Mouse (Mus musculus) limb, embryonic 13.5 days (tissue): ENCODE measurements at regions not wholly inside any gene's neighbourhood (a gene's known extent, or its start where the extent isn't known, plus 50 kb on each side); places are given as distances from the start of the nearest gene placed in this dataset.

ENCODE experiments used
- ATAC-seq: fragments of 200-750 bp; cut with Nextera tagmentation; 2 replicates; pipeline ENCODE4 v1.8.0; 2017; ENCODE audit warnings: low read depth, moderate number of reproducible peaks, moderate TSS enrichment; ENCODE audit not compliant: low FRiP score
- H3K27ac ChIP-seq: fragments of 300-500 bp; sonication (generic); 2 replicates; pipeline ENCODE4 v1.5.1; 2015; ENCODE audit warnings: inconsistent platforms, mild to moderate bottlenecking, moderate library complexity
- H3K27me3 ChIP-seq: fragments of 300-500 bp; sonication (generic); 2 replicates; pipeline ENCODE4 v1.6.1; 2015; ENCODE audit warnings: mild to moderate bottlenecking, inconsistent platforms
- H3K36me3 ChIP-seq: fragments of 300-500 bp; sonication (generic); 2 replicates; pipeline ENCODE4 v1.6.1; 2015; ENCODE audit warnings: inconsistent platforms, mild to moderate bottlenecking, moderate library complexity
- H3K4me1 ChIP-seq: fragments of 300-500 bp; sonication (generic); 2 replicates; pipeline ENCODE4 v1.6.1; 2015; ENCODE audit warnings: inconsistent platforms
- H3K4me2 ChIP-seq: fragments of 300-500 bp; sonication (generic); replicated peaks from 2 replicates; pipeline ENCODE4 v1.6.1; 2015; ENCODE audit warnings: inconsistent platforms, mild to moderate bottlenecking, moderate library complexity
- H3K4me3 ChIP-seq: fragments of 300-500 bp; sonication (generic); 2 replicates; pipeline ENCODE4 v1.5.1; 2015; ENCODE audit warnings: moderate library complexity, mild to moderate bottlenecking, inconsistent platforms
- H3K9ac ChIP-seq: fragments of 300-500 bp; sonication (generic); 2 replicates; pipeline ENCODE4 v1.6.1; 2015; ENCODE audit warnings: mild to moderate bottlenecking, inconsistent platforms
- H3K9me3 ChIP-seq: fragments of 300-500 bp; sonication (generic); 2 replicates; pipeline ENCODE4 v1.6.1; 2016; ENCODE audit warnings: inconsistent platforms
- WGBS: fragments of 180-500 bp; shearing (Covaris S2); methylation state at CpG from one replicate; pipeline ENCODE4 v1.1.7; 2015; 5-methylcytosine and 5-hydroxymethylcytosine counted together

DNA sequence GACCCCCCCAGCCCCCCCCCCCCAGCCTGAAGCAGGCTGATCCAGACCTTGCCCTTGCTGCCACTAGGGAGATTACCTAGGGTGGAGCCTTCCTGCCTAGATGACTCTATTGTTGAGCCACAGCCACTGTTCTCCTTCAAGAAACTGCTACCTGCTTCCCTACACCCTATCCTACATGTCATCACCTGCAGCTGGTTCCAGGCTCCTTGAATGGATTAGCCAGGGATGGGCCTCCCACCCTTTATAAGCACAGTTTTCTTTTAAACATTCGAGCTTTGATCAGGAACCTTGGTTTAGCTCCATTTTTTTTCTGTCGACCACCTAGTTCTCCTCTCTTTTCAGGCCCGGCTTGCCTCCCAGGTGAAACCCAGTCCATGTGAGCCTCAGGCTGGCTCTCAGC lies 792.8 kb upstream of the Nr2f1 start:
- Histone ChIP-seq H3K4me1 (no peaks in the 10 kb centered on the region), H3K27me3 (no peaks in the 10 kb centered on the region), H3K9me3 (no peaks in the 10 kb centered on the region), H3K4me3 (no peak overlapping the region), H3K36me3 (no peaks in the 10 kb centered on the region), H3K4me2 (no peak overlapping the region), H3K27ac (no peak overlapping the region), H3K9ac (no peak overlapping the region)
- no peak for ATAC-seq
- 94% methylated on average over 3 of the region's 3 CpGs for WGBS

DNA sequence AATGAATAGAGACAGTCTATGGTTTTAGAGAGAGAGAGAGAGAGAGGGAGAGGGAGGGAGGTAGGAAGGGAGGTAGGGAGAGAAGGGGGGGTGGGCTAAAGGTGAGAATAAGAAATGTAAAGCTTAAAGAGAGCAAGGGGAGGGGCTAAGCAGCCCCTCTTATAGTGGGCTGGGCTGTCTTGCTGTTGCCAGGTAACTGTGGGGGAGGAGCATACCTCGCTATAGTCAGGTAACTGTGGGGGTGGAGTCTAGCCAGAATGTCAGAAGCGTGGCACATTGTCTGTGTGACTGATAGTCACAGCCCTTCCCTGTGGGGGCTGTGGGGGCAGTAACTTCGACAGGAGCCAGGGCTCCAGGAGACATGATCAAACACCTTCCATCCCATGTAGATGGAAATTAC lies 786.4 kb upstream of the Nr2f1 start:
- Histone ChIP-seq H3K36me3 (no peaks in the 10 kb centered on the region), H3K9ac (no peak overlapping the region), H3K9me3 (no peaks in the 10 kb centered on the region), H3K27me3 (no peaks in the 10 kb centered on the region), H3K4me3 (no peak overlapping the region), H3K27ac (no peak overlapping the region), H3K4me2 (no peak overlapping the region), H3K4me1 (no peaks in the 10 kb centered on the region)
- 22% methylated on average over 3 of the region's 3 CpGs for WGBS
- no peak for ATAC-seq

GRCm38 (mm10) chr13:78977224-78977780 lies 777.7 kb upstream of the Nr2f1 start:
- WGBS, result 79% methylated on average over 3 of the region's 3 CpGs
- ATAC-seq, result no peak
- Histone ChIP-seq H3K9ac (no peak overlapping the region), H3K4me2 (no peak overlapping the region), H3K36me3 (no peaks in the 10 kb centered on the region), H3K27ac (no peak overlapping the region), H3K9me3 (no peaks in the 10 kb centered on the region), H3K4me1 (no peaks in the 10 kb centered on the region), H3K4me3 (no peak overlapping the region), H3K27me3 (no peaks in the 10 kb centered on the region)

DNA sequence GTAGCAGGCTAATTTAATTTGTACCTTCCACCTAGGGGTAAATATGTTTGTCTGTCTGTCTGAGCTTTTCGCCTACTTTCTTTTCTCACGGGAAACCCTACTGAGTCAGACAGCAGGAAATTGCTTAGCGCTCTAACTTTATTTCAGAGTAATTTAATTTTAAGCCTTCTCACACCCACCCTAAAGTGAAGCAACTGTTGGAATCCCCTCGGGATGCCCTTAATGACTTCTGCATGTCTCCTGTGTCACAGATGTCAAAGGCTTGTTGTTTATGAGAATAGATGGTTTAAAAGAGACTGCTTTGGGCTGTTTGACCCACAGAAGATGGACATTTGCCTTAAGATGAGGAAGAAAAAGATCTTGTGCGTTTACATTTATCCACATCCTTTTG lies 738.8 kb upstream of the Nr2f1 start:
- H3K4me2 ChIP-seq, result no peak overlapping the region
- no peaks in the 10 kb centered on the region for H3K9me3 ChIP-seq
- H3K27me3 ChIP-seq, result no peaks in the 10 kb centered on the region
- no peak overlapping the region for H3K9ac ChIP-seq
- H3K4me1 ChIP-seq, result no peaks in the 10 kb centered on the region
- H3K27ac ChIP-seq, result no peak overlapping the region
- H3K36me3 ChIP-seq, result no peaks in the 10 kb centered on the region
- 22% methylated on average over 5 of the region's 5 CpGs for WGBS
- no peak for ATAC-seq
- H3K4me3 ChIP-seq, result no peak overlapping the region

DNA sequence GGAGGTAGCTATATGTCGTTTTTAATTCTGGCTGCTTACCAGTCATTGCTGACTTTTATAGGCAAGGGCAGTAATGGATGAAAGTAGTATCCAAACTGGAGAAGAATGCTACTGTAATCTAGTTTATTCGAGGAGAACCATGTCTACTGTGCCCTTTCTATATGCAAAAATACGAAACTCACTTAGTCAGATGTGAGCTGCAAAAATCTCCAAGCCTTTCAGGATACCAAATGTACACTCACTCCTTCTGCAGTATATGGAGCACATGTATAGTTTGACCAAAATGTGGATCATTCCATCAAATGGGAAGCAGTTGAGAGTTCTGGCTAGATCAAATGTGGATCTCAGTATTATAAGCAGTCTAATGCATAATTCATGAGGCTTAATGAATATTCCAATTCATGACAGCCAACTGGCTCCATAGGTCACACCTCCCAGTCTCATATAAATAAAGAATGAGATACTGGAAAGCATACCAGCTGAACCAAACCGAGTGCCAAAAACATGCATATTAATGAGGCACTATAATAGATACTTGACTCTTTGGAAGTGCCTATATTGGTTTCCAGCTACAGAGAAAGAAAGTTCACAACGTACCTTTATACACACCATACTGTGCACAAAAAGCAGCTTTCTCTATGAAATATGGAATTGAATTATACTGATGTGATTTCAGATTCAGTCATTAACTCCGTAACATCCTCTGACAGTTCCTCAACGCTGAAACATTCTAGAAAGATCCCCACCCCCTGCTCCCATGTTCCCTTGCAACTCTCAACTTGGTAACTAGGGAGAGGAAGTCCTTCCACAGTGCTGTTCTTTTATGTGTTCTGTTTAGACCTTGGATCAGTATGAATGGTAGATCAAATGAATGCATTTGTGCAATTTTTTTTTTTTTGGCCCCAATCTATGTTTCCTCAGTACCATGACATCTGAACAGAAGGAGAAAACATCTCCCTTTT lies 738.1 kb upstream of the Nr2f1 start:
- no peaks in the 10 kb centered on the region for H3K9me3 ChIP-seq

DNA sequence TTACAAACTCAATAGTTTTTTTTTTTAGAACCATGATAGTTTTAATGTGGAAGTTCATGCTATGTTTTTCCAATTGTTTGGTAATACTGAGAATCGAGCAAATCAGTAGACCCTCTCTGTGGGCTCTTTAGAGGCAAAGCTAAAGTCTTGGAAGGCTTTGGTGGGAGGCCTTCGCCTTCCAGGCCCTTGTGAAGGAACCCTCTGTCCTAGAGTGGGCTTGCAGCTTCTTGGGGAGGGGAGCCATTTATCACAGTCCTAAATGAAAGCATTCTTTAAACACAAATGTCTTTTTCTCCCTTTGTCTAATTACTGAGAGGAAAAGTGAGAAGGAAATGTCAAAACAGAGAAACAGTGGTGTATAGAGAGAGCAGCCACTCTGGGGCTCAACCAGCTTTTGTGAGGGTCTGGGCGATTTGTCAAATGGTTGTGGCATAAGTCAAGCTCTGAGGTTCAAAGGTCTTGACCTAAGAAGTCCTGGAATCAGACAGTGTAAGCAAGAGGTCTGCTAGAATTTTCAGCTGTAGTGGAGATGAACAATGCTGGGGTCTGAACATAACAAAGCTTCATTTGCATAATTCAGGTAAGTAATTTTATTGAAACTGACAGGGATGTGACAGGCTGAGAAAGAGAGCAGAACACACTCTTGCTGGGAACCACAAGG lies 736.6 kb upstream of the Nr2f1 start:
- no peak overlapping the region for H3K4me2 ChIP-seq
- no peak for ATAC-seq

More for the DNA sequence above, 738.1 kb upstream of the Nr2f1 start:
- ATAC-seq, result no peak
- Histone ChIP-seq H3K27ac (no peak overlapping the region), H3K9ac (no peak overlapping the region), H3K27me3 (no peaks in the 10 kb centered on the region), H3K4me2 (no peak overlapping the region), H3K36me3 (no peaks in the 10 kb centered on the region), H3K4me3 (no peak overlapping the region), H3K4me1 (no peaks in the 10 kb centered on the region)
- WGBS, result 69% methylated on average over 7 of the region's 7 CpGs

GRCm38 (mm10) chr13:78928347-78928746 lies 728.8 kb upstream of the Nr2f1 start:
- WGBS, result 88% methylated on average over 1 of the region's 1 CpGs
- no peak for ATAC-seq
- Histone ChIP-seq H3K4me3 (no peak overlapping the region), H3K4me1 (no peaks in the 10 kb centered on the region), H3K27ac (no peak overlapping the region), H3K9ac (no peak overlapping the region), H3K36me3 (no peaks in the 10 kb centered on the region), H3K4me2 (no peak overlapping the region), H3K9me3 (no peaks in the 10 kb centered on the region), H3K27me3 (no peaks in the 10 kb centered on the region)

More for the DNA sequence above, 736.6 kb upstream of the Nr2f1 start:
- WGBS, result 48% methylated on average over 3 of the region's 3 CpGs
- Histone ChIP-seq H3K9ac (no peak overlapping the region), H3K4me3 (no peak overlapping the region), H3K27ac (no peak overlapping the region), H3K27me3 (no peaks in the 10 kb centered on the region), H3K4me1 (no peaks in the 10 kb centered on the region), H3K36me3 (no peaks in the 10 kb centered on the region), H3K9me3 (no peaks in the 10 kb centered on the region)

- no peak overlapping the region for H3K4me2 ChIP-seq
- H3K36me3 ChIP-seq, result no peaks in the 10 kb centered on the region
- no peaks in the 10 kb centered on the region for H3K27me3 ChIP-seq
- H3K9ac ChIP-seq, result no peak overlapping the region
- H3K9me3 ChIP-seq, result no peaks in the 10 kb centered on the region
- ATAC-seq, result no peak
- no peaks in the 10 kb centered on the region for H3K4me1 ChIP-seq
- H3K4me3 ChIP-seq, result no peak overlapping the region
- WGBS, result 50% methylated on average over 3 of the region's 3 CpGs
- no peak overlapping the region for H3K27ac ChIP-seq
Measured at GRCm38 (mm10) chr13:78920802-78921201, 721.2 kb upstream of the Nr2f1 start.

DNA sequence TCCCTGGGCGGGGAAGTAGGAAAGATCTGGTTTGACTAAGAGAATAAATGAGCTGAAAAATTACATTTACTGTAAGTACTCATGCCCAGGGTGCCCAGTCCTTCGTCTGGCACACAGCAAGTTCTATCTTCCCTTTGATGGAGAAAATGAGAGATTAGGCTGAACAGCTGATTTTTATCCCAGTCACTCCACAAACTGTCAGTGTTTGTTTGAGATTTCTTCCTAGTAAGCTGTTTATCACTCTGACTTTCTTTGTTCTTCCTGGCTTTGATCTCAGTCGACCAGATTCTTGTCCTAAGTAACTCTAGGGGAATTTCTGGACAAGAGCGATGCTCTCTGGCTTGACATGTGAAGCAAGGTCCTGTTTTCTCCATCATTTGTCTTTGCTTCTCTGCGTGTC lies 710.3 kb upstream of the Nr2f1 start:
- Histone ChIP-seq H3K27me3 (no peaks in the 10 kb centered on the region), H3K9ac (no peak overlapping the region), H3K4me1 (no peaks in the 10 kb centered on the region), H3K4me2 (no peak overlapping the region), H3K27ac (no peak overlapping the region), H3K9me3 (no peaks in the 10 kb centered on the region), H3K4me3 (no peak overlapping the region), H3K36me3 (no peaks in the 10 kb centered on the region)
- no peak for ATAC-seq
- WGBS, result 15% methylated on average over 5 of the region's 5 CpGs

DNA sequence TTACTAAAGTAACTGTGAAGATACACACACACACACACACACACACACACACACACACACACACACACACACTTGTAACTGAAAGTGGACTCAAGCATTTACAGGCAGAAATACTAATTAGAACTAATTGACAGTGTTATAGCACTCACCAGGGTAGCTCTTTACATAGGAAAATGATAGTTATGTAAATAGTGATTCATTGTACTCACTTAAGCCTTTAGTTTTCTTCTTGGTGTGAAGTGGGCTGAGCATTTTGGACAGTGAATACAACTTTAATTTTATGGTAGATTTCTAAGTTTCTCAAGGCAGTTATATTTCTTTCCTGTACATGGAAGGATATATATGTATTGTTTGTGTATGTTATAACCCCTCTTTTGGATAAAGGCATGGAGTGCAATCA lies 704.5 kb upstream of the Nr2f1 start:
- no peak for ATAC-seq
- H3K9ac ChIP-seq, result no peak overlapping the region

DNA sequence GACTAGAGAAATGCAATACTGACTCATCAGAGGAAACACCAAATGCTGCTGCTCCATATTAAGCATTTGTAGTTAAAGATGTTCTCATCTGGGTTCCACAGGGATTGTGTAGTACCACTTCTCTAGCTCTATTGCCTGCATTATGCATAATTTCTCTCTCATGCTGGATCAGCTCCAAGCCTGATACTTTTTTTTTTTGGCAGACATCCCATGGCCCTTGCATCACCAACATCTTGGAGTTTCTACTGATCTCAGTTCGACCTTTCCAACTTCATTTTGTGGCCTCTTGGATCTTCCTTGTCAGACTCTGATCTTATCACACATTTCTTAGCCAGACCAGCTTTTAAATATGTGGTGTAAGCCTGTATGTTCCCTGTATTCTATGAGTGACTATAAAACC lies 701.1 kb upstream of the Nr2f1 start:
- H3K4me1 ChIP-seq, result no peaks in the 10 kb centered on the region
- ATAC-seq, result no peak

More for the DNA sequence above, 704.5 kb upstream of the Nr2f1 start:
- Histone ChIP-seq H3K4me2 (no peak overlapping the region), H3K27me3 (no peaks in the 10 kb centered on the region), H3K36me3 (no peaks in the 10 kb centered on the region), H3K4me1 (no peaks in the 10 kb centered on the region), H3K27ac (no peak overlapping the region), H3K9me3 (no peaks in the 10 kb centered on the region), H3K4me3 (no peak overlapping the region)

DNA sequence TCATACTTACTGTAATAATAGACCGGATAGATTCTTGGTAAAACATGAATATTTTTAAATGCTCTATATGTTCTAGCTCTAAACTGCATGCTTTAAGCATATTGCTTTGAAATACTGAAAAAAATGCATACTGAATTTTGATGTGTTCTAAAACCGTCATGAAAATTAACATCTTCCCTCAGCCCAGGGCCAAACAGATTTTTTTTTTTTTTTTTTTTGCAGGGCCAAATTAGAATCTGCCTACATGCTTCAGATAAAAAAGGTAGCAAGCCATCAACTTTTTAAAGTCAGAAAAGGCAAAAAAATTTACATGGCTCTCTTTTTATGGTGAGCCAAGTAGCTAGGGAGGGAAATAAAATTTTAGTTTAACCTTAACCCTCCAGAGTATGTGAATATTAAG lies 692.7 kb upstream of the Nr2f1 start:
- Histone ChIP-seq H3K4me3 (no peak overlapping the region), H3K4me1 (no peaks in the 10 kb centered on the region), H3K27me3 (no peaks in the 10 kb centered on the region), H3K9me3 (no peaks in the 10 kb centered on the region), H3K36me3 (no peaks in the 10 kb centered on the region), H3K9ac (no peak overlapping the region), H3K27ac (no peak overlapping the region), H3K4me2 (no peak overlapping the region)
- no peak for ATAC-seq
- WGBS, result 91% methylated on average over 2 of the region's 2 CpGs

More for the DNA sequence above, 701.1 kb upstream of the Nr2f1 start:
- Histone ChIP-seq H3K4me2 (no peak overlapping the region), H3K4me3 (no peak overlapping the region), H3K27ac (no peak overlapping the region), H3K36me3 (no peaks in the 10 kb centered on the region), H3K9me3 (no peaks in the 10 kb centered on the region), H3K9ac (no peak overlapping the region), H3K27me3 (no peaks in the 10 kb centered on the region)
- WGBS, result 79% methylated on average over 1 of the region's 1 CpGs
